Mouse (Mus musculus): Measurements from ENCODE around the gene Sh2b2. TPM values are rescaled to one million over a fixed set of nuclear protein-coding genes. Genes with fewer than 3 reads are reported as not detected.

Gene Sh2b2
- polyA plus RNA-seq, 1 experiment: 5.1 TPM

DNA sequence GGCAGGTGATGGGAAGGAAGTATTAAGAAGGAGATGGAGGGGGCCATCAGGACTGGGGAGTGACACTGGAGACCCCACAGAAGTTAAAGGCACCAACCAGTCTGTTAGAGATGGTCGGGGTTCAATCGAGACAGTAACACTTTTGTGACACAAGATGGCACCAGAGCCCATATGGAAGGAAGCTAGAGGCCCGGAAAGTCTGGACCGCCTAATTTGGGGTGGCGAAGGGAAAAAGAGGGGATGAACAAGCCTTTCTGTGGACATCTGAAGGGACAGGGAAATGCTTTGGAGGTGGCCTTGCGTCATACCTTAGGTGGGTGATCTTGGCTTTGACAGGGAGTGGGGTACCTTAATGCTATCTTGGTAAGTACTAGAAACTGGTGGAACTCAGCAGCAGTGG, 35.0 kb upstream of the Sh2b2 start:
- Histone ChIP-seq H3K4me3 (replicated peaks; ENCODE audit: control insufficient read depth, low read depth, low read length) (no peak overlapping the region), H3K4me1 (ENCODE audit: control insufficient read depth, insufficient read depth, low read length) (no peaks in the 10 kb centered on the region), H3K27ac (ENCODE audit: control insufficient read depth, insufficient read depth, low read depth, low read length, poor library complexity) (no peak overlapping the region)
- WGBS: 76% methylated on average over 6 of the region's 6 CpGs
- TF ChIP-seq CTCF (IDR thresholded peaks at IDR 0.05; ENCODE audit: control insufficient read depth, insufficient read depth, low read length): no peak
- TF ChIP-seq POLR2A (IDR thresholded peaks at IDR 0.05; ENCODE audit: borderline replicate concordance, control insufficient read depth, low read depth, low read length): no peak

DNA sequence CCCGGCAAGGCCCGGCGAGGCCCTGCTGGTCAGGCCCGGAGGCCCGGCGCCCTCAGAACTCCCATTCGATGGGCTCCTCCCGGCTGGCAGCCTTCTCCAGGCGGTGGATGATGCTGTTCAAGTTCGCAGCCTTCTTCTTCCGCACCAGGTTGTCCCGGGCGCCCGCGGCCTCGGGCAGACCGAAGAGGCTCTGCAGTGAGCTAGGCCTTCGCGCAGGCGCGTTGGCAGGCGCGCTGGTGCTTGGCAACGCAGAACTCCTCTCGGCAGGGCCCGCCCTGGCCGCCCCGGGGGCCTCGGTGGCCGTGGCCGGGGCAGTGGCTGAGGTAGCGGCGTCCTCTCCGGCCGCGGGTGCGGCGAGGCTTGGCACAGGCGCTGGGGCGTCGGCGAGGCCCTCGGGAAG, 28.4 kb upstream of the Sh2b2 start:
- 95% methylated on average over 43 of the region's 43 CpGs for WGBS
- Histone ChIP-seq H3K4me1 (ENCODE audit: control insufficient read depth, insufficient read depth, low read length) (no peaks in the 10 kb centered on the region), H3K27ac (ENCODE audit: control insufficient read depth, insufficient read depth, low read depth, low read length, poor library complexity) (no peak overlapping the region), H3K4me3 (replicated peaks; ENCODE audit: control insufficient read depth, low read depth, low read length) (no peak overlapping the region)
- no peak for TF ChIP-seq POLR2A (IDR thresholded peaks at IDR 0.05; ENCODE audit: borderline replicate concordance, control insufficient read depth, low read depth, low read length)
- TF ChIP-seq CTCF (IDR thresholded peaks at IDR 0.05; ENCODE audit: control insufficient read depth, insufficient read depth, low read length): no peak

DNA sequence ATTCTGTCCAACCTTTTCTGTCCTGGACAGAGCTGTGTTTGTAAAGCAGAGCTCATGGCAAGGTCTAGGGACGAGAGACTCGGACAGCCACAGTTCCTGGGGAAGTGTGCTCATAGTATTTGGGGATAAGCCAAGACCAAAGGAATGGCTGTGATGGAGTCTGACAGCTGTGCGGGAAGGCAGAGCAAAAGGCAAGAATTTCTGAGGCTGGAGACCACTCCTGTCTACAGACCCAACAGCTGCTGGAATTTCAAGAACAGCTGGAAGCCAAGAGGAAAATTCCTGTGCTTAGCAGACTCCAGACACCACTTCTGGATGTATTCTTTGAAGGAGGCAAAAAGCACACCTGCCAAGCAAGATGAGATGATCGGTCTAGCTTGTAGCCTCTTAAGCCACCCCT, 23.6 kb upstream of the Sh2b2 start:
- Histone ChIP-seq H3K27ac (ENCODE audit: control insufficient read depth, insufficient read depth, low read depth, low read length, poor library complexity) (no peak overlapping the region), H3K4me3 (replicated peaks; ENCODE audit: control insufficient read depth, low read depth, low read length) (no peak overlapping the region), H3K4me1 (ENCODE audit: control insufficient read depth, insufficient read depth, low read length) (no peaks in the 10 kb centered on the region)
- WGBS: 80% methylated on average over 4 of the region's 4 CpGs
- TF ChIP-seq POLR2A (IDR thresholded peaks at IDR 0.05; ENCODE audit: borderline replicate concordance, control insufficient read depth, low read depth, low read length) (no peak), CTCF (IDR thresholded peaks at IDR 0.05; ENCODE audit: control insufficient read depth, insufficient read depth, low read length) (no peak)

DNA sequence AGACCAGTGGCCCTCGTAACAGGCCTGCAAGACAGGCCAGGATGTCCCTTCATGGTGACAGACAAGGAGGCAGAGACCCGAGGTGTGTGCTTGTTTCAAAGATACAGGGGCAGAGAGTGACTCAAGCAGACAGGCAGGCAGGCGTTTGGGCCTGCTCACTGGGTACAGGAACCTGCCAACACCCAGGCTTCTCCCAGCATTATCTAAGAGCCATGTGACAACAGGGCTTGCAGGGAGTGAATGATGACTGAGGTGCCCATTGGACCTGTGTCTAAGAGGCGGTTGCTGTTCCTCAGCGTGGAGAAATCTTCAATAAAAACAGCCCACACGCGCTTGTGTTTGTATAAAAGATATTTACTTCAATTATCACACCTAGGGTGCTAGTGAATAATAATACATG, 19.7 kb upstream of the Sh2b2 start:
- Histone ChIP-seq H3K4me1 (ENCODE audit: control insufficient read depth, insufficient read depth, low read length) (no peaks in the 10 kb centered on the region), H3K4me3 (replicated peaks; ENCODE audit: control insufficient read depth, low read depth, low read length) (no peak overlapping the region), H3K27ac (ENCODE audit: control insufficient read depth, insufficient read depth, low read depth, low read length, poor library complexity) (no peak overlapping the region)
- WGBS: 84% methylated on average over 7 of the region's 7 CpGs
- no peak for TF ChIP-seq CTCF (IDR thresholded peaks at IDR 0.05; ENCODE audit: control insufficient read depth, insufficient read depth, low read length)
- no peak for TF ChIP-seq POLR2A (IDR thresholded peaks at IDR 0.05; ENCODE audit: borderline replicate concordance, control insufficient read depth, low read depth, low read length)

DNA sequence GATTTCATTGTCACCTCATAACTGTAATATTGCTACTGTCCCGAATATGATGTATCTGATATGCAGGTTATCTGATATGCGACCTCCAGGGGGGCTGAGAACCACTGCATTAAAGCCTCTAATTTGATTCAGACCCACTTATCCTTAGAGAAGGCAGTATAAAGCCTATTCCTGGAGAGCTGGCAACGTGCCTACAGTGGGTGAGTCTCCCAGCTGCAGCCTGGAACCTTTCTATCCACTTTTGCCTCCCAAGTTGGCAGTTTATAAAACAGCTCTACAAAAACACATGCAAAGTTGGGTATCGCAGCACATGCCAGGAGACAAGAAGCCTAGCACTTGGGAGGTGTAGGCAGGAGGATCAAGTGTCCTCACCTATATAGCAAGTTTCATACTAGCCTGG, 17.0 kb upstream of the Sh2b2 start:
- TF ChIP-seq CTCF (IDR thresholded peaks at IDR 0.05; ENCODE audit: control insufficient read depth, insufficient read depth, low read length) (no peak), POLR2A (IDR thresholded peaks at IDR 0.05; ENCODE audit: borderline replicate concordance, control insufficient read depth, low read depth, low read length) (no peak)

DNA sequence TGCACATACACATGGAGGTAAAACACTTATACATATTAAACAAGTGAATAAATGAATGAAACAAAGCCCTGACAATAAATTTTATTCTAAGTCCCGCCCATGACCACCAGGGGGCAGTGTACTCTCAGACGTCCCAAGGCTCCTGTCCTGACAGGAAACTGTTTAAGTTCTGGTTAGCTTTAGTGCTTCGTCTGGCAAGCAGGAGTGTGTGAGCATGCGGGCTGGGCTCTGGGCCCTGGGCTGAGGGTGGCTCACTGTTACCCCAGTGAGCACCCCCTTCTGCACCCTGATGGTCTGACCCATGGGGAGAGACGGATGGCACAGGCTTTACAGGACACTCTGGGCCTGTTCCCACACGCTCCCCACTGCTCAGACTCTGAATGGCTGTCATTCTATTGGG, 12.6 kb upstream of the Sh2b2 start:
- TF ChIP-seq CTCF (IDR thresholded peaks at IDR 0.05; ENCODE audit: control insufficient read depth, insufficient read depth, low read length): peak; percentile 81
- TF ChIP-seq POLR2A (IDR thresholded peaks at IDR 0.05; ENCODE audit: borderline replicate concordance, control insufficient read depth, low read depth, low read length): no peak
- no peaks in the 10 kb centered on the region for H3K4me1 ChIP-seq (ENCODE audit: control insufficient read depth, insufficient read depth, low read length)
- WGBS: 30% methylated on average over 6 of the region's 6 CpGs
- no peak overlapping the region for H3K4me3 ChIP-seq (replicated peaks; ENCODE audit: control insufficient read depth, low read depth, low read length)
- no peak overlapping the region for H3K27ac ChIP-seq (ENCODE audit: control insufficient read depth, insufficient read depth, low read depth, low read length, poor library complexity)

More for the DNA sequence above, 17.0 kb upstream of the Sh2b2 start:
- 78% methylated on average over 4 of the region's 4 CpGs for WGBS
- Histone ChIP-seq H3K4me3 (replicated peaks; ENCODE audit: control insufficient read depth, low read depth, low read length) (no peak overlapping the region), H3K27ac (ENCODE audit: control insufficient read depth, insufficient read depth, low read depth, low read length, poor library complexity) (no peak overlapping the region), H3K4me1 (ENCODE audit: control insufficient read depth, insufficient read depth, low read length) (no peaks in the 10 kb centered on the region)

DNA sequence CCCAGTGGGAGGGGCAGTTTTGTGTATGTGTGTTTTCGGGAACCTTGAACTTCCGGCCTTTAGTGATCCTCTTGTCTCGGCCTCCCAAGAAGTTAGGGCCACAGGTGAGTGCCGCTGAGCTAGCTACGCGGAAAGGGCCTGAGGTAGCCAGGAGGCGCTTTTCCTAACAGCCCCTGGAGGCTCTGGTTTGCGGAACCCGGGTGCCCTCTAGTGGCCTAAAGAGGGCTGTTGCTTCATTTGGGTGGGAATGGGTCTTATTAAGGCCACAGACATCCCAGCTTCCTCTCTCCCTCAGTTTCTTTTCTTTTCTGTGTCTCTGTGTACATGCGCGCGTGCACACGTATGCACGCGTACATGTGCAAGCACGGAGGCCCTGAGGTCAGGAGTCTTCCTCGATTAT, 6.5 kb upstream of the Sh2b2 start:
- TF ChIP-seq CTCF (IDR thresholded peaks at IDR 0.05; ENCODE audit: control insufficient read depth, insufficient read depth, low read length) (peak; percentile 84), POLR2A (IDR thresholded peaks at IDR 0.05; ENCODE audit: borderline replicate concordance, control insufficient read depth, low read depth, low read length) (peak; percentile 22; the same call in 1 of the 2 replicates)
- Histone ChIP-seq H3K4me3 (replicated peaks; ENCODE audit: control insufficient read depth, low read depth, low read length) (no peak overlapping the region), H3K4me1 (ENCODE audit: control insufficient read depth, insufficient read depth, low read length) (peaks cover 1% of the 10 kb centered on the region; the same call in 1 of the 2 replicates), H3K27ac (ENCODE audit: control insufficient read depth, insufficient read depth, low read depth, low read length, poor library complexity) (no peak overlapping the region)
- WGBS: 38% methylated on average over 17 of the region's 17 CpGs

DNA sequence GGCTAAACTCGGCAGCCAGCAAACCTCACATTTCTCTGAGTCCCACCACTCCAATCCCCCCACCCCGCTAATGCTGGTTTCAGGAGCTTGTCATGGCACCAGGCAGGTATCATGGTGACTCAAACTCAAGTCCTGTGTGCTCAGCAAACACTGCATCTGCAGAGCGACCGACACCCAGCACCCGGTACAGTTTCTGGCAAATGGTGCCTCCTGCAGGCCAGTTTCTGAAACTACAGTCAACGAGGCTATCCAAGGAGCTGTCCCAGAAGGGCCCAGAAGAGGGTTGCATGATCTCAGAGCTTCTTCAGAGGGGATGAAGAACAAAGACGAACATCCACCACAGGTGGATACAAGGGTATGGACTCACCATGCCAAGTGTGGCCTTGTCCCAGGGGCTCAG, 4.6 kb upstream of the Sh2b2 start:
- peaks cover 3% of the 10 kb centered on the region; the same call in 1 of the 2 replicates for H3K4me1 ChIP-seq (ENCODE audit: control insufficient read depth, insufficient read depth, low read length)
- TF ChIP-seq CTCF (IDR thresholded peaks at IDR 0.05; ENCODE audit: control insufficient read depth, insufficient read depth, low read length) (peak; percentile 66), POLR2A (IDR thresholded peaks at IDR 0.05; ENCODE audit: borderline replicate concordance, control insufficient read depth, low read depth, low read length) (no peak)

DNA sequence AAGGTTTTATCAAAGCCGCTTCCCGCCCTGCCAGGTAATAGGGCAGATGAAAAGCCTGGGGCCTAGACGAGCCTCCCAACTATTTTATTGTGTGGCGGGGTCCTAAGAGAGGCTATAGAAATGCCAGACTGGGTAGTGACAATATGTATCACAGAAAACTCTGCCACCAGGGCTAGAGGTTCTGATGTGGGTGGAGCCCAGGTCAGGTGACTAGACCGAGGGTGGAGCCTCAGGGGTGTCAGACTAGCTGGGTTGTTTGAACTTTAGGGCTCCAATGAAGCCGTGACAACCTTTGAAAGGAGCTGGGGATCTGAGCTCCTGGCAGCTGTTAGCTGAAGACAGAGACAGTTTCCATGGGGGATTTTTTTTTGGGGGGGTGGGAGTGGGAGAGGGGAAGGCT, 2.1 kb upstream of the Sh2b2 start:
- H3K4me3 ChIP-seq (replicated peaks; ENCODE audit: control insufficient read depth, low read depth, low read length): no peak overlapping the region
- no peak for TF ChIP-seq CTCF (IDR thresholded peaks at IDR 0.05; ENCODE audit: control insufficient read depth, insufficient read depth, low read length)
- TF ChIP-seq POLR2A (IDR thresholded peaks at IDR 0.05; ENCODE audit: borderline replicate concordance, control insufficient read depth, low read depth, low read length): no peak
- H3K27ac ChIP-seq (ENCODE audit: control insufficient read depth, insufficient read depth, low read depth, low read length, poor library complexity): peak overlapping the region; percentile 3; the same call in 1 of the 2 replicates
- WGBS: 42% methylated on average over 6 of the region's 6 CpGs
- peaks cover 6% of the 10 kb centered on the region; the same call in 1 of the 2 replicates for H3K4me1 ChIP-seq (ENCODE audit: control insufficient read depth, insufficient read depth, low read length)

More for the DNA sequence above, 4.6 kb upstream of the Sh2b2 start:
- H3K27ac ChIP-seq (ENCODE audit: control insufficient read depth, insufficient read depth, low read depth, low read length, poor library complexity): no peak overlapping the region
- H3K4me3 ChIP-seq (replicated peaks; ENCODE audit: control insufficient read depth, low read depth, low read length): no peak overlapping the region
- 62% methylated on average over 7 of the region's 7 CpGs for WGBS
